Mouse (Mus musculus) CH12.LX (cell line): ENCODE measurements around the gene Klhl8.

Experiments
- BHLHE40 ChIP-seq: IDR thresholded peaks from 2 replicates; pipeline ENCODE4 v1.6.1; 2011; ENCODE audit warnings: mild to moderate bottlenecking, low read depth, low read length, improper control_type of control experiment
- CTCF ChIP-seq, 2 experiments: IDR thresholded peaks in 1 of 2; conservative IDR thresholded peaks in 1 of 2; 2 replicates each; pipeline ENCODE4 v1.5.1; 2011 to 2012; ENCODE audit warnings: low read depth in 2 of 2, low read length in 2 of 2, improper control_type of control experiment in 1 of 2, inconsistent platforms in 1 of 2, mild to moderate bottlenecking in 1 of 2, moderate library complexity in 1 of 2
- EP300 ChIP-seq: IDR thresholded peaks from 2 replicates; pipeline ENCODE4 v1.6.1; 2011; ENCODE audit warnings: low read length, improper control_type of control experiment
- HCFC1 ChIP-seq: IDR thresholded peaks from 2 replicates; pipeline ENCODE4 v1.6.1; 2012; ENCODE audit warnings: low read depth, mild to moderate bottlenecking, inconsistent platforms, low read length, improper control_type of control experiment
- IRF4 ChIP-seq: IDR thresholded peaks from 2 replicates; pipeline ENCODE4 v1.6.1; 2014; ENCODE audit warnings: low read depth, mild to moderate bottlenecking, inconsistent platforms, low read length, improper control_type of control experiment
- MAZ ChIP-seq: IDR thresholded peaks from 2 replicates; pipeline ENCODE4 v1.6.1; 2012; ENCODE audit warnings: low read depth, mild to moderate bottlenecking, inconsistent platforms, low read length, improper control_type of control experiment, moderate library complexity
- MYC ChIP-seq: IDR thresholded peaks from 2 replicates; pipeline ENCODE4 v1.6.1; 2011; ENCODE audit warnings: low read depth, mild to moderate bottlenecking, improper control_type of control experiment, low read length
- POLR2A ChIP-seq: IDR thresholded peaks from 2 replicates; pipeline ENCODE4 v1.6.1; 2011; ENCODE audit warnings: low read depth, mild to moderate bottlenecking, improper control_type of control experiment, low read length
- SIN3A ChIP-seq: IDR thresholded peaks from 2 replicates; pipeline ENCODE4 v1.6.1; 2012; ENCODE audit warnings: low read length, improper control_type of control experiment, inconsistent platforms
- SMC3 ChIP-seq: IDR thresholded peaks from 2 replicates; pipeline ENCODE4 v1.6.1; 2011; ENCODE audit warnings: low read depth, low read length, improper control_type of control experiment
- TCF12 ChIP-seq: IDR thresholded peaks from 2 replicates; pipeline ENCODE4 v1.6.1; 2014; ENCODE audit warnings: low read depth, mild to moderate bottlenecking, inconsistent platforms, low read length, improper control_type of control experiment
- ZKSCAN1 ChIP-seq: IDR thresholded peaks from 2 replicates; pipeline ENCODE4 v1.6.1; 2012; ENCODE audit warnings: low read depth, inconsistent platforms, low read length, improper control_type of control experiment, borderline replicate concordance

DNA sequence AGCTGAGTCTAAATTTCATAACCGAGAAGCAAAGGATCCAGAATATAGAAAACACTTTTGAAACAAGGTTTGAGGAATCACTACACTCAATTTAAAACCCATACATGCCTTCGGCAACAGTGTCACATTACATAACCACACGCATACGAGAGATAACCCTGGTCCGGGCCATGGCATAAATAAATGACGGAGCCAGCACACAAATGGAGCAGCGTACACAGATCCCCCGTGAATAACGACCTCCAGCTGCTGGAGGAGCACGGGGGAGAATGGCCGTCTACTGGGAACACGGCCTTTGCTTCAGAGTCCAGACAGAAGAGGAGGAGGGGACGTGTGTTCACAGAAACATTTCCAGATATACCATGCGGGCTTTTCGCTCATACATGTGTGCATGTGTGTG is 21.3 kb downstream of the Klhl8 start:
- no peak for TF ChIP-seq TCF12
- no peak for TF ChIP-seq ZKSCAN1
- TF ChIP-seq CTCF (conservative IDR thresholded peaks at IDR 0.05 in 1 of 2, IDR thresholded peaks at IDR 0.05 in 1 of 2; ENCODE audit: low read depth in 2 of 2, low read length in 2 of 2), result no peak
- TF ChIP-seq EP300, result no peak
- no peak for TF ChIP-seq HCFC1
- TF ChIP-seq MAZ, result no peak
- TF ChIP-seq POLR2A, result no peak
- TF ChIP-seq IRF4, result no peak
- TF ChIP-seq MYC, result no peak
- TF ChIP-seq SIN3A, result no peak
- no peak for TF ChIP-seq SMC3
- no peak for TF ChIP-seq BHLHE40
